Mouse (Mus musculus) testis, adult 2 months (tissue): ENCODE data around the gene Slc17a5. TPM values are rescaled to one million over a fixed set of nuclear protein-coding genes. Genes with fewer than 3 reads are reported as not detected.

ENCODE experiments used
- H3K27ac ChIP-seq: fragments of 200-500 bp; 2 replicates; pipeline ENCODE4 v1.5.1; 2012; ENCODE audit warnings: low read depth, low read length; ENCODE audit not compliant: control insufficient read depth, insufficient read depth
- H3K27me3 ChIP-seq: fragments of 200-500 bp; 2 replicates; pipeline ENCODE4 v1.6.1; 2012; ENCODE audit warnings: mild to moderate bottlenecking, low read length, moderate library complexity; ENCODE audit not compliant: control insufficient read depth, insufficient read depth
- H3K36me3 ChIP-seq: fragments of 200-500 bp; 2 replicates; pipeline ENCODE4 v1.6.1; 2012; ENCODE audit warnings: mild to moderate bottlenecking, low read length; ENCODE audit not compliant: control insufficient read depth, insufficient read depth
- H3K4me1 ChIP-seq: fragments of 200-500 bp; 2 replicates; pipeline ENCODE4 v1.6.1; 2012; ENCODE audit warnings: low read length; ENCODE audit not compliant: control insufficient read depth, insufficient read depth
- H3K4me3 ChIP-seq: fragments of 200-500 bp; 2 replicates; pipeline ENCODE4 v1.5.1; 2012; ENCODE audit warnings: low read depth, mild to moderate bottlenecking, low read length, moderate library complexity, mixed read lengths; ENCODE audit not compliant: control insufficient read depth
- CTCF ChIP-seq: fragments of 200-500 bp; IDR thresholded peaks from 2 replicates; pipeline ENCODE4 v1.5.1; 2012; ENCODE audit warnings: low read depth, mild to moderate bottlenecking, inconsistent platforms, low read length, moderate library complexity; ENCODE audit not compliant: control insufficient read depth, insufficient read depth, insufficient replicate concordance
- POLR2A ChIP-seq: fragments of 200-500 bp; IDR thresholded peaks from 2 replicates; pipeline ENCODE4 v1.6.1; 2012; ENCODE audit warnings: low read depth, mild to moderate bottlenecking, inconsistent platforms, low read length, moderate library complexity; ENCODE audit not compliant: control insufficient read depth
- polyA plus RNA-seq: library from polyadenylated mRNA; depleted of rRNA; stranded (reverse); fragments of >200 nt; gene quantifications from 2 replicates; pipeline ENCODE4 v1.2.3, GENCODE M21; 2012

Slc17a5 gene
- polyA plus RNA-seq, 1 experiment = 2.2 TPM

DNA sequence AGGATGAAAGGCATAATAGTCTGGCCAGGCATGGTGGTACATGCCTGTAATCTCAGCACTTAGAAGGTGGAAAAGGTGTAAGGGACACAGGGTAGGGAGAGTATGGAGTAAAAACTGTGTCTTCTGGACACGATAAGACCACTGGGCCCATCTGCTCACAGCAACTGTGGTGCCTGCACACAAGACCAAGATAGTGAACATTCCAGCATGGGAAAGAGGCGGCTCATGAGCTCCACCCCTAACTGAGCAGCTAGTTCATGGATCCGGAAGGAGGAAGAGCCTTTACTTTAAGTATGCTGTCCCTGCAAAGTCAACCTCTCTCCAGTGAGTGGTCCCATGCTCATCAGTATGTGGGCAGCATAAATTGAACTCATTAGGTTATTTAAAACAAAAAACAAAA lies 83.2 kb downstream of the Slc17a5 start:
- no peaks in the 10 kb centered on the region for H3K36me3 ChIP-seq
- no peak for TF ChIP-seq POLR2A
- no peak for TF ChIP-seq CTCF
- H3K4me1 ChIP-seq = no peaks in the 10 kb centered on the region
- H3K4me3 ChIP-seq = no peak overlapping the region
- H3K27ac ChIP-seq = no peak overlapping the region
- H3K27me3 ChIP-seq = no peaks in the 10 kb centered on the region

DNA sequence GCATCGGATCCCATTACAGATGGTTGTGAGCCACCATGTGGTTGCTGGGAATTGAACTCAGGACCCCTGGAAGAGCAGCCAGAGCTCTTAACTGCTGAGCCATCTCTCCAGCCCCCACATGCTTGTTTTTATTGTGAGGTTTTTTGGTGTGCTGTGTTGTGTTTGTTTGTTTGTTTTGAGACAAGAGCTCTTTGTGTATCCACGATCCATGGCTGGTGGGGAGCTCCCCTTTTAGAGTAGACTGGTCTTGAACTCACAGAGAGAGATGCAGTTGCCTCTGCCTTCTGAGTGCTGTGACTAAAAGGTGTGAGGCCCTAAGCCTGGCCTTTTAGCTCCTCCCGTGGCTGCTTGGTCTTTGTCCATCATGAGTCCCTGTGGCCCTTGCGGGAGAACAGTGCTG lies 83.7 kb downstream of the Slc17a5 start:
- TF ChIP-seq POLR2A = no peak
- no peak for TF ChIP-seq CTCF
- Histone ChIP-seq H3K4me3 (no peak overlapping the region), H3K36me3 (no peaks in the 10 kb centered on the region), H3K27ac (no peak overlapping the region), H3K4me1 (no peaks in the 10 kb centered on the region), H3K27me3 (no peaks in the 10 kb centered on the region)

DNA sequence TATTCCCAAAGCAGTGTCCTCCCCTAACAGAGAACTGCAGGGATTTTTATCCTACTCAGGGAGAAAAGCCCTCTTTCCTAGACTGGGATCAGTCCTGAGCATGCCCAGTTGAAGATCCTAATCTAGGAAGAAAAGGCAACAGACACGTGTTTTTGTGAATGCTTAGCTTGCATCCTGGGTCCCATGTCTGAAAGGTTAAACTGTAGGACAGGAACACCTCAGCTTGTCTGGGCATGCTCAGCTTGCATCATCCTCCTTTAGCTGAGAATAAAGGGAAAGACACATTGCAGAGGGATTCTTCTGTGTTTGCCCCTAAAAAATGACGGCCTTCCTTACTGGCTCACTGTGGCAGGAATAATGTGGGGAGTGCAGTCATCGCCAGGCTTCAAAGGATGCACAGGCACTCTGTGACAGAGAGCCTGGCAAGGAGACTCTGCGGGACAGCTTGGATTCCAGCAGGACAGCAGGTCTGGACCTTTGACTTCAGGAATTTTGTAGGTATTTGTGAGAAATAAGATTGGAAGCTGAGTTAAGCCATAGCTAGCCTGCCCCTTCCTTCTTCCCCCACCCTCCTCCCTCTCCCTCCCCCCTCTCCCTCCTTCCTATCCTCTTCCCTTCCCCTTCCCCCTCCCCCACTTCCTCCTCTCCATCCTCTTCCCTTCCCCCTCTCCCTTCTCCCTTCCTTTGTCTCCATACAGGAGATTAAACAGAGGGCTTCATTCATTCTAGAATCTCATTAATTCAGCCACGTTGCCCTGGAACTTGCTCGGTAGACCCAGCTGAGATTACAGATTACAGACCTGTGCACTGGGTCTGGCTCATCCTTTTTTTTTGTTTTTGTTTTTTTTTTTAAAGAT lies 84.4 kb downstream of the Slc17a5 start:
- no peaks in the 10 kb centered on the region for H3K4me1 ChIP-seq
- H3K4me3 ChIP-seq = no peak overlapping the region
- H3K27me3 ChIP-seq = no peaks in the 10 kb centered on the region
- no peak for TF ChIP-seq CTCF
- TF ChIP-seq POLR2A = no peak
- H3K36me3 ChIP-seq = no peaks in the 10 kb centered on the region
- no peak overlapping the region for H3K27ac ChIP-seq

GRCm38 (mm10) chr9:78501284-78501683 lies 86.6 kb downstream of the Slc17a5 start:
- Histone ChIP-seq H3K36me3 (no peaks in the 10 kb centered on the region), H3K27ac (no peak overlapping the region), H3K27me3 (no peaks in the 10 kb centered on the region), H3K4me3 (no peak overlapping the region), H3K4me1 (no peaks in the 10 kb centered on the region)
- no peak for TF ChIP-seq CTCF
- TF ChIP-seq POLR2A = no peak

GRCm38 (mm10) chr9:78500386-78500785 lies 87.5 kb downstream of the Slc17a5 start:
- H3K36me3 ChIP-seq = no peaks in the 10 kb centered on the region
- H3K27ac ChIP-seq = no peak overlapping the region
- no peaks in the 10 kb centered on the region for H3K27me3 ChIP-seq
- TF ChIP-seq POLR2A (no peak), CTCF (no peak)
- H3K4me3 ChIP-seq = no peak overlapping the region
- H3K4me1 ChIP-seq = no peaks in the 10 kb centered on the region

DNA sequence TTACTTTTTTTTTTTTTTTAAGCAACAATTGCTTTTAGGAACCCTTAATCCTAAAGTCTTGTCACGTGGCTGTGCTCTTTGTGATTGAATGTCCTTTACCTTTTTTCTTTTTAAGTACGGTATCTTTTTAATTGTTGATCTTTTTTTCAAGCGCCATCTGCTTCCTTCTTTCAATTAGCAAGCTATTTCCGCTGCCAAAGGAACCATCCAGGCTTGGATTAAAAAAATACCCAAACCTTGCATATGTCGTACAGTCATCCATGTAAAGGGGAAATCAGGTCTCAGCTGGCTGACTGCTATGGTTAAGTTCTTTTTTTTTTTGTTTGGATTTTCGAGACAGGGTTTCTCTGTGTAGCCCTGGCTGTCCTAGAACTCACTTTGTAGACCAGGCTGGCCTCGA lies 94.7 kb downstream of the Slc17a5 start:
- Histone ChIP-seq H3K4me1 (no peaks in the 10 kb centered on the region), H3K27me3 (no peaks in the 10 kb centered on the region), H3K4me3 (no peak overlapping the region), H3K27ac (no peak overlapping the region), H3K36me3 (no peaks in the 10 kb centered on the region)
- TF ChIP-seq CTCF = no peak
- TF ChIP-seq POLR2A = no peak

DNA sequence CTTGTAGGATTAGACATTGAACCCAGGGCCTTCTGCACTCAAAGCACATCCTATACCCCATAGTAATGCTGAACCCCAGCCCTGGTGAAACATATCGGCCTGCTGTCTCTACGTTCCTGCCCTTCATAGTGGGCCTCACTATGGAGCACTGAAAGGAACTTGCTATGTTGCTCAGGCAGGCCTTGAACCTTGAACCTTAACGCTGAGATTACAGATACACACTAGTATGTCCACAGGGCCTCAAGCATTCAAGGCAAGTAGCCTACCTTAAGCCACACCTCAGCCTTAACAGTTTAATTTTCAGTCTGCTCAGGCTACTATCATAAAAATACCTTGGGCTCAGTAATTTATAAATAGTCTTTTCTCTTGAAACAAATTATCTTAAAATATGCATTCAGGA lies 95.6 kb downstream of the Slc17a5 start:
- Histone ChIP-seq H3K27me3 (no peaks in the 10 kb centered on the region), H3K4me3 (no peak overlapping the region)
- no peak for TF ChIP-seq CTCF
- TF ChIP-seq POLR2A = no peak

More for the DNA sequence above, 95.6 kb downstream of the Slc17a5 start:
- no peak overlapping the region for H3K27ac ChIP-seq
- no peaks in the 10 kb centered on the region for H3K36me3 ChIP-seq
- H3K4me1 ChIP-seq = no peaks in the 10 kb centered on the region
